Mouse (Mus musculus) lung, postnatal 0 days (tissue): ENCODE data around the gene Chn2. TPM values are rescaled to one million over a fixed set of nuclear protein-coding genes. Genes with fewer than 3 reads are reported as not detected.

ENCODE experiments used
- ATAC-seq: fragments of 200-750 bp; cut with Nextera tagmentation; 2 replicates; pipeline ENCODE4 v1.8.0; 2017; ENCODE audit warnings: moderate library complexity
- DNase-seq: peaks from one replicate; pipeline ENCODE4 v3.0.0-alpha.2; 2016; ENCODE audit warnings: low spot score
- H3K27ac ChIP-seq: fragments of 300-500 bp; sonication (generic); 2 replicates; pipeline ENCODE4 v1.5.1; 2014; ENCODE audit warnings: antibody characterized with exemption, mild to moderate bottlenecking, low read length, mixed read lengths
- H3K27me3 ChIP-seq: fragments of 300-500 bp; sonication (generic); replicated peaks from 2 replicates; pipeline ENCODE4 v1.6.1; 2014; ENCODE audit warnings: low read length, mixed read lengths; ENCODE audit not compliant: insufficient read depth
- H3K36me3 ChIP-seq: fragments of 300-500 bp; sonication (generic); 2 replicates; pipeline ENCODE4 v1.6.1; 2014; ENCODE audit warnings: low read length, mixed read lengths; ENCODE audit not compliant: insufficient read depth
- H3K4me1 ChIP-seq: fragments of 300-500 bp; sonication (generic); 2 replicates; pipeline ENCODE4 v1.6.1; 2014; ENCODE audit warnings: antibody characterized with exemption, low read depth, low read length, mixed read lengths; ENCODE audit not compliant: insufficient read depth
- H3K4me2 ChIP-seq: fragments of 300-500 bp; sonication (generic); replicated peaks from 2 replicates; pipeline ENCODE4 v1.6.1; 2014; ENCODE audit warnings: low read depth, mild to moderate bottlenecking, low read length, moderate library complexity, mixed read lengths
- H3K4me3 ChIP-seq: fragments of 300-500 bp; sonication (generic); 2 replicates; pipeline ENCODE4 v1.5.1; 2014; ENCODE audit warnings: low read depth, low read length
- H3K9ac ChIP-seq: fragments of 300-500 bp; sonication (generic); replicated peaks from 2 replicates; pipeline ENCODE4 v1.6.1; 2014; ENCODE audit warnings: low read depth, mild to moderate bottlenecking
- H3K9me3 ChIP-seq: fragments of 300-500 bp; sonication (generic); 2 replicates; pipeline ENCODE4 v1.6.1; 2016; ENCODE audit warnings: low read length, mixed read lengths
- CTCF ChIP-seq: IDR thresholded peaks from 2 replicates; pipeline ENCODE4 v1.5.1; 2016; ENCODE audit warnings: antibody characterized with exemption, mild to moderate bottlenecking
- EP300 ChIP-seq: IDR thresholded peaks from 2 replicates; pipeline ENCODE4 v1.6.1; 2016; ENCODE audit warnings: antibody characterized with exemption, mild to moderate bottlenecking, control low read depth
- WGBS: fragments of 180-500 bp; shearing (Covaris S2); extraction: QIAGEN DNeasy Blood & Tissue Kit; methylation state at CpG from one replicate; pipeline ENCODE4 v1.1.7; 2014; 5-methylcytosine and 5-hydroxymethylcytosine counted together
- polyA plus RNA-seq: library from polyadenylated mRNA; unstranded; fragments of >200 nt; fragmentation: Nextera tagmentation; extraction: Ambion mirVana; gene quantifications from 2 replicates; pipeline ENCODE4 v1.2.1, GENCODE M21; 2015

The Chn2 gene
- polyA plus RNA-seq, 1 experiment from 2014 or later: 6.8 TPM

GRCm38 (mm10) chr6:54279391-54279790 lies 240.0 kb downstream of the Chn2 start:
- Histone ChIP-seq H3K9ac (no peak overlapping the region), H3K36me3 (no peaks in the 10 kb centered on the region), H3K4me1 (peaks cover 6% of the 10 kb centered on the region; the same call in 1 of the 2 replicates), H3K4me3 (no peak overlapping the region), H3K4me2 (no peak overlapping the region), H3K9me3 (no peaks in the 10 kb centered on the region), H3K27ac (no peak overlapping the region), H3K27me3 (no peaks in the 10 kb centered on the region)
- WGBS: 19% methylated on average over 11 of the region's 11 CpGs
- TF ChIP-seq EP300: no peak
- no peak for TF ChIP-seq CTCF
- ATAC-seq: no peak
- no peak for DNase-seq

- DNase-seq: no peak
- no peak overlapping the region for H3K4me3 ChIP-seq
- no peak overlapping the region for H3K9ac ChIP-seq
- ATAC-seq: no peak
- 82% methylated on average over 6 of the region's 6 CpGs for WGBS
- H3K4me1 ChIP-seq: peaks cover 6% of the 10 kb centered on the region; the same call in 1 of the 2 replicates
- no peaks in the 10 kb centered on the region for H3K9me3 ChIP-seq
- H3K36me3 ChIP-seq: no peaks in the 10 kb centered on the region
- no peak for TF ChIP-seq EP300
- TF ChIP-seq CTCF: no peak
- H3K27ac ChIP-seq: no peak overlapping the region
- no peak overlapping the region for H3K4me2 ChIP-seq
- no peaks in the 10 kb centered on the region for H3K27me3 ChIP-seq
Observed at GRCm38 (mm10) chr6:54280248-54280647, 240.9 kb downstream of the Chn2 start.

GRCm38 (mm10) chr6:54283299-54283698 lies 243.9 kb downstream of the Chn2 start:
- no peak overlapping the region for H3K9ac ChIP-seq
- no peaks in the 10 kb centered on the region for H3K27me3 ChIP-seq
- H3K4me3 ChIP-seq: no peak overlapping the region
- H3K9me3 ChIP-seq: no peaks in the 10 kb centered on the region
- H3K4me1 ChIP-seq: peaks cover 6% of the 10 kb centered on the region; the same call in 1 of the 2 replicates
- WGBS: 58% methylated on average over 1 of the region's 1 CpGs
- H3K27ac ChIP-seq: no peak overlapping the region
- DNase-seq (no peak), ATAC-seq (no peak)
- TF ChIP-seq EP300: no peak
- no peak for TF ChIP-seq CTCF
- no peak overlapping the region for H3K4me2 ChIP-seq
- no peaks in the 10 kb centered on the region for H3K36me3 ChIP-seq

DNA sequence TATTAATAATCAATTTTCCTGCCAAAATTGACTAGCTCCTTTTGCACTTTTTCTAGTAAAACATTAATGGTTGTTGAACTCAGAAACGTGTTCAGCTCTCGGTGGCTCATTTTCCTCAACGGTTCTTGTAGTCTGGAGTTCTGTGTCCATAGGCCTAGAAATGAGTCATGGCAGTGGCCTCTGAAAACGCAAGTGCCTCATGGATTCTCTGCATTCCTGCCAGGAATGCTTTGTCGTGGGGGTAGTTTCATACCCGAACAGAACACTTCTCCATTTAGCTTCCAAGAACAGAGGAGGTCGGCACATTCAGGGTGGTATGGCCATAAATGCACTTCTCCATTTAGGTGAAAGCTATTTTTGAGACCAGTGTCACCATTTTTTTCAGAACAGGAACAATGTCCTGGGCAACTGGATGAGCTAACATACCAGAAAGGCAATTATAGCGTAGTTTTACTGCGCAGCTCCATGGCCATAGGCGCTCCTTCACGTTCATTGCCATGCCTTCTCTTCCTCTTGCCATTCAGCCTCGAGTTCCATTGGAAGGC lies 244.9 kb downstream of the Chn2 start:
- Histone ChIP-seq H3K36me3 (no peaks in the 10 kb centered on the region), H3K4me1 (0 out of 2 replicates have a peak, but pooled peaks cover 4% of the 10 kb centered on the region), H3K9me3 (no peaks in the 10 kb centered on the region), H3K9ac (no peak overlapping the region), H3K4me2 (no peak overlapping the region), H3K4me3 (no peak overlapping the region), H3K27me3 (no peaks in the 10 kb centered on the region), H3K27ac (no peak overlapping the region)
- DNase-seq (peak; percentile 19), ATAC-seq (no peak)
- 65% methylated on average over 12 of the region's 12 CpGs for WGBS
- TF ChIP-seq CTCF: no peak
- no peak for TF ChIP-seq EP300

- H3K9me3 ChIP-seq: no peaks in the 10 kb centered on the region
- H3K4me2 ChIP-seq: no peak overlapping the region
- H3K4me3 ChIP-seq: no peak overlapping the region
- TF ChIP-seq EP300 (no peak), CTCF (no peak)
- H3K4me1 ChIP-seq: no peaks in the 10 kb centered on the region
- ATAC-seq (no peak), DNase-seq (no peak)
- H3K27ac ChIP-seq: no peak overlapping the region
- no peaks in the 10 kb centered on the region for H3K36me3 ChIP-seq
- H3K9ac ChIP-seq: no peak overlapping the region
- WGBS: 80% methylated on average over 5 of the region's 5 CpGs
- no peaks in the 10 kb centered on the region for H3K27me3 ChIP-seq
Observed at GRCm38 (mm10) chr6:54286813-54287212, 247.5 kb downstream of the Chn2 start.

DNA sequence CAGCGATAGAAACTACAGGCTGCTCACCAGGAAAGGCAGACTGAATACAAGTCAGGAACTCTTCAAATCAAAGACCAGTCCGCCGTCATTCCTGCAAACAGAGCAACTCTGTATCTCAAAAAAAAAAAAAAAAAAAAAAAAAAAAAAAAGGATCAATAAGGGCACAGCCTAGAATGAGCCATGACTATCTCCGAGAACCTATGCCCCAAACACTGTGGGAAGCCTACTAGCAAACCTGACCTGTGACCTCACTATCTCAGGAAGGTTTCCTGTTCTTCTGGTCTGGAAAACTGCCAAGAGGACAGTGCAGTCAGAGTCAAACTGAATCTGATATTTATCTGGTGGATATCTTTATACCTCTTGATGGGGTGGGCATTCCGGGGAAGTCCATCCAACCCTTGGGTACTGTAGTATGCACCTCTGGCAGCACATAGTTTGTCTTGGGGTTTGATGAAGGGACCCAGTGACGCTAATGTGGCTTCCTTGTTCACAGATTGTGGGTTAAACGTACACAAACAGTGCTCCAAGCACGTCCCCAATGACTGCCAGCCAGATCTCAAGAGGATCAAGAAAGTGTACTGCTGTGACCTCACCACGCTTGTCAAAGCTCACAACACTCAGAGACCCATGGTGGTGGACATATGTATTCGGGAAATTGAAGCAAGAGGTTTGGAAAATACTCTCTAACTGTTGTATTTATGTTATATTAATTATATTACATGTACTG lies 250.6 kb downstream of the Chn2 start:
- H3K27ac ChIP-seq: no peak overlapping the region
- no peak overlapping the region for H3K4me3 ChIP-seq
- no peaks in the 10 kb centered on the region for H3K27me3 ChIP-seq
- WGBS: 40% methylated on average over 10 of the region's 10 CpGs
- TF ChIP-seq CTCF: no peak
- H3K4me1 ChIP-seq: no peaks in the 10 kb centered on the region
- H3K4me2 ChIP-seq: no peak overlapping the region
- H3K9me3 ChIP-seq: no peaks in the 10 kb centered on the region
- no peaks in the 10 kb centered on the region for H3K36me3 ChIP-seq
- DNase-seq (no peak), ATAC-seq (no peak)
- no peak overlapping the region for H3K9ac ChIP-seq
